Mouse (Mus musculus) T-helper 1 cell (primary cell): ENCODE measurements around the gene Pdlim7.

ENCODE experiments used
- in situ Hi-C: fragments of 300-600 bp; cut with MboI, MseI; formaldehyde crosslinking; loops from one replicate; pipeline ENCODE4 v1.15.1; 2025; ENCODE audit warnings: high pct_unique_total_duplicates

Gene Pdlim7

GRCm38 (mm10) chr13:55486916-55487577 is 26.4 kb downstream of the Pdlim7 start:
- in situ Hi-C loops = no loop called here

GRCm38 (mm10) chr13:55486029-55486794 is 27.3 kb downstream of the Pdlim7 start:
- in situ Hi-C loops = no loop called here

GRCm38 (mm10) chr13:55484520-55485088 is 28.9 kb downstream of the Pdlim7 start:
- in situ Hi-C loops = no loop called here

- in situ Hi-C loops = no loop called here
Measured at GRCm38 (mm10) chr13:55483593-55483992, 29.9 kb downstream of the Pdlim7 start.

GRCm38 (mm10) chr13:55483071-55483470 is 30.4 kb downstream of the Pdlim7 start:
- in situ Hi-C loops = no loop called here

- in situ Hi-C loops = no loop called here
Measured at GRCm38 (mm10) chr13:55482542-55482941, 30.9 kb downstream of the Pdlim7 start.

GRCm38 (mm10) chr13:55479929-55480328 is 33.5 kb downstream of the Pdlim7 start:
- in situ Hi-C loops = loop anchor here (5.0 kb wide), 1 partner anchor 32 kb away; the partner anchor contains the start of gene Pdlim7

GRCm38 (mm10) chr13:55479008-55479407 is 34.5 kb downstream of the Pdlim7 start:
- in situ Hi-C loops = loop anchor here (5.0 kb wide), 1 partner anchor 33 kb away; the partner anchor contains the start of gene Pdlim7

- in situ Hi-C loops = loop anchor here (5.0 kb wide), 1 partner anchor 34 kb away; the partner anchor contains the start of gene Pdlim7
Measured at GRCm38 (mm10) chr13:55478036-55478435, 35.4 kb downstream of the Pdlim7 start.

GRCm38 (mm10) chr13:55477492-55477891 is 36.0 kb downstream of the Pdlim7 start:
- in situ Hi-C loops = loop anchor here (5.0 kb wide), 1 partner anchor 35 kb away; the partner anchor contains the start of gene Pdlim7

- in situ Hi-C loops = loop anchor here (5.0 kb wide), 1 partner anchor 36 kb away; the partner anchor contains the start of gene Pdlim7
Measured at GRCm38 (mm10) chr13:55476256-55476655, 37.2 kb downstream of the Pdlim7 start.

- in situ Hi-C loops = loop anchor here (5.0 kb wide), 1 partner anchor 37 kb away; the partner anchor contains the start of gene Pdlim7
Measured at GRCm38 (mm10) chr13:55475750-55476149, 37.7 kb downstream of the Pdlim7 start.

- in situ Hi-C loops = loop anchor here (5.0 kb wide), 1 partner anchor 38 kb away; the partner anchor contains the start of gene Pdlim7
Measured at GRCm38 (mm10) chr13:55474621-55475069, 38.8 kb downstream of the Pdlim7 start.

- in situ Hi-C loops = no loop called here
Measured at GRCm38 (mm10) chr13:55473961-55474360, 39.5 kb downstream of the Pdlim7 start.

- in situ Hi-C loops = no loop called here
Measured at GRCm38 (mm10) chr13:55473076-55473831, 40.2 kb downstream of the Pdlim7 start.

- in situ Hi-C loops = no loop called here
Measured at GRCm38 (mm10) chr13:55472132-55473022, 41.1 kb downstream of the Pdlim7 start.

GRCm38 (mm10) chr13:55471819-55472131 is 41.7 kb downstream of the Pdlim7 start:
- in situ Hi-C loops = no loop called here

GRCm38 (mm10) chr13:55471156-55471818 is 42.2 kb downstream of the Pdlim7 start:
- in situ Hi-C loops = no loop called here

- in situ Hi-C loops = no loop called here
Measured at GRCm38 (mm10) chr13:55470372-55470771, 43.1 kb downstream of the Pdlim7 start.
